Mouse (Mus musculus): ENCODE measurements around the gene E030018B13Rik. TPM values are rescaled to one million over a fixed set of nuclear protein-coding genes. Genes with fewer than 3 reads are reported as not detected.

E030018B13Rik gene
- total and polyA plus RNA-seq, 2 experiments from 2014 or later, result not detected

DNA sequence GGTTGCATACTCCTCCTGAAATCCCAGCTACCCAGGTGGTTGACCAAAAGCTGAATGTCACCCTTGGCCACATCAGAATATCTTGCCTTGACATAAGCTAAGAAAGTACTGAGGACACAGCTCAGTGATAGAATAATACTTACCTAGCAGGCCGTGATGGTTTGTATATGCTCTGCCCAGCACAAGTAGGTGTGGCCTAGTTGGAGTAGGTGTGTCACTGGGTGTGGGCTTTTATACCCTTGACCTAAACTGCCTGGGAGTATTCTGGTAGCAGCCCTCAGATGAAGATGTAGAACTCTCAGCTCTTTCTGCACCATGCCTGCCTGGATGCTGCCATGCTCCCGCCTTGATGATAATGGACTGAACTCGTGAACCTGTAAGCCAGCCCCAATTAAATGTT lies 15.8 kb downstream of the E030018B13Rik start:
- no peak overlapping the region for H3K27ac ChIP-seq (ENCODE audit: low read depth, low read length)
- no peaks in the 10 kb centered on the region for H3K36me3 ChIP-seq (ENCODE audit: insufficient read depth)
- H3K9me3 ChIP-seq (ENCODE audit: low read length), result no peaks in the 10 kb centered on the region
- no peak for TF ChIP-seq CTCF (IDR thresholded peaks at IDR 0.05; ENCODE audit: low read depth)
- H3K4me1 ChIP-seq (ENCODE audit: insufficient read depth), result peaks cover 22% of the 10 kb centered on the region
- WGBS, result 87% methylated on average over 3 of the region's 3 CpGs
- no peaks in the 10 kb centered on the region for H3K27me3 ChIP-seq (ENCODE audit: insufficient read depth, low read length)
- ATAC-seq, result no peak
- DNase-seq, result no peak
- H3K9ac ChIP-seq, result no peak overlapping the region
- H3K4me3 ChIP-seq (ENCODE audit: low read depth, low read length), result no peak overlapping the region
- no peak overlapping the region for H3K4me2 ChIP-seq (ENCODE audit: low read depth)

DNA sequence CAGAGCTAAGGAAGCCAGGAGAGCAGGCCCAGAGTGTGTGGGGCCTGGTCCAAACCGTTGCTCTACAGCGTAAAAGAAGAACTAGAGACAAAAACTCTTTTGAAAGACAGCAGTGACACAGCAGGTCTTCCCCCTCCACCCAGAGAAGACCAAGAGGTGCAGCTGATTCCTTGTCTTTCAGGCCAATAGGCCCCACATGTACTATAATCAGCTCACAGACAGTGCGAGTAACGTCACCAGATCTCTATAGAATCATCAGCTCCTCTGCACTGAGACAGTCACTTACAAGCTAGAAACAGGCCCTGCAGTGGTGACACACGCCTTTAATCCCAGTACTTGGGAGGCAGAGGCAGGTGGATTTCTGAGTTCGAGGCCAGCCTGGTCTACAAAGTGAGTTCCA lies 17.2 kb downstream of the E030018B13Rik start:
- no peaks in the 10 kb centered on the region for H3K9me3 ChIP-seq (ENCODE audit: low read length)
- TF ChIP-seq CTCF (IDR thresholded peaks at IDR 0.05; ENCODE audit: low read depth), result no peak
- no peak overlapping the region for H3K4me3 ChIP-seq (ENCODE audit: low read depth, low read length)
- H3K36me3 ChIP-seq (ENCODE audit: insufficient read depth), result no peaks in the 10 kb centered on the region
- H3K4me2 ChIP-seq (ENCODE audit: low read depth), result no peak overlapping the region
- ATAC-seq, result no peak
- H3K27ac ChIP-seq (ENCODE audit: low read depth, low read length), result no peak overlapping the region
- H3K27me3 ChIP-seq (ENCODE audit: insufficient read depth, low read length), result no peaks in the 10 kb centered on the region
- H3K4me1 ChIP-seq (ENCODE audit: insufficient read depth), result peaks cover 22% of the 10 kb centered on the region
- DNase-seq, result no peak
- 78% methylated on average over 6 of the region's 6 CpGs for WGBS
- no peak overlapping the region for H3K9ac ChIP-seq

DNA sequence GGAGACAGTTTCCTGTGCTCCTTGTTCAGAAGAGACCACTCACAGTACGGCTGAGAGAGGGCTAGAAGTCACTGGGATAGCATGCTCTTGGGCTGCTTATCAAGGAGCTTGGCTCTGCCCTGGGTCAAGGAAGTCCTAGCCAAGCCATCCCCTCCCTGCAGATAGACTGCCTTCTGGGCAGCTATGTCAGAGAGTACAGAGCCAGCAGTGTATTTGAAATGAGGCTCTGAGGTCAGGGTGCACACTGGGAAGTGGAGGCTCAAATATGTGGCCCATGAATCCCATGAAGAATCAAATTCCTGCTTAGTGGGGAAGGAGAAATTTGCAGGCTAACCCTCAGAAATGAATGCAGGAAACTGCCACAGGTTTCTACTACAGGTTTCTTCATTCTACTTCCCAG lies 17.9 kb downstream of the E030018B13Rik start:
- Histone ChIP-seq H3K4me3 (ENCODE audit: low read depth, low read length) (no peak overlapping the region; the same call in 1 of the 2 replicates), H3K9ac (0 out of 2 replicates have a peak overlapping the region, but pooled peaks have one; percentile 25), H3K27me3 (ENCODE audit: insufficient read depth, low read length) (no peaks in the 10 kb centered on the region), H3K27ac (ENCODE audit: low read depth, low read length) (no peak overlapping the region), H3K9me3 (ENCODE audit: low read length) (no peaks in the 10 kb centered on the region), H3K36me3 (ENCODE audit: insufficient read depth) (no peaks in the 10 kb centered on the region), H3K4me1 (ENCODE audit: insufficient read depth) (peaks cover 23% of the 10 kb centered on the region), H3K4me2 (ENCODE audit: low read depth) (peak overlapping the region; percentile 99)
- DNase-seq (no peak), ATAC-seq (no peak)
- 65% methylated on average over 1 of the region's 1 CpGs for WGBS
- no peak for TF ChIP-seq CTCF (IDR thresholded peaks at IDR 0.05; ENCODE audit: low read depth)

GRCm38 (mm10) chr7:63935809-63936187 lies 19.1 kb downstream of the E030018B13Rik start:
- H3K27me3 ChIP-seq (ENCODE audit: insufficient read depth, low read length), result no peaks in the 10 kb centered on the region
- peak overlapping the region; percentile 29; the same call in 1 of the 2 replicates for H3K27ac ChIP-seq (ENCODE audit: low read depth, low read length)
- no peaks in the 10 kb centered on the region for H3K36me3 ChIP-seq (ENCODE audit: insufficient read depth)
- WGBS, result 12% methylated on average over 8 of the region's 8 CpGs
- H3K9ac ChIP-seq, result peak overlapping the region; percentile 91
- DNase-seq, result no peak
- peak overlapping the region; percentile 93 for H3K4me3 ChIP-seq (ENCODE audit: low read depth, low read length)
- peaks cover 28% of the 10 kb centered on the region for H3K4me1 ChIP-seq (ENCODE audit: insufficient read depth)
- H3K4me2 ChIP-seq (ENCODE audit: low read depth), result peak overlapping the region; percentile 99
- no peak for TF ChIP-seq CTCF (IDR thresholded peaks at IDR 0.05; ENCODE audit: low read depth)
- H3K9me3 ChIP-seq (ENCODE audit: low read length), result no peaks in the 10 kb centered on the region
- ATAC-seq, result no peak

- Histone ChIP-seq H3K4me2 (ENCODE audit: low read depth) (peak overlapping the region; percentile 99), H3K36me3 (ENCODE audit: insufficient read depth) (no peaks in the 10 kb centered on the region), H3K9me3 (ENCODE audit: low read length) (no peaks in the 10 kb centered on the region), H3K4me3 (ENCODE audit: low read depth, low read length) (peak overlapping the region; percentile 93), H3K27me3 (ENCODE audit: insufficient read depth, low read length) (no peaks in the 10 kb centered on the region), H3K27ac (ENCODE audit: low read depth, low read length) (peak overlapping the region; percentile 92), H3K9ac (peak overlapping the region; percentile 91), H3K4me1 (ENCODE audit: insufficient read depth) (peaks cover 28% of the 10 kb centered on the region)
- DNase-seq, result peak; percentile 71
- 1% methylated on average over 34 of the region's 34 CpGs for WGBS
- peak; percentile 56 for TF ChIP-seq CTCF (IDR thresholded peaks at IDR 0.05; ENCODE audit: low read depth)
- ATAC-seq, result no peak
Measured at GRCm38 (mm10) chr7:63936188-63936985, 19.7 kb downstream of the E030018B13Rik start.

DNA sequence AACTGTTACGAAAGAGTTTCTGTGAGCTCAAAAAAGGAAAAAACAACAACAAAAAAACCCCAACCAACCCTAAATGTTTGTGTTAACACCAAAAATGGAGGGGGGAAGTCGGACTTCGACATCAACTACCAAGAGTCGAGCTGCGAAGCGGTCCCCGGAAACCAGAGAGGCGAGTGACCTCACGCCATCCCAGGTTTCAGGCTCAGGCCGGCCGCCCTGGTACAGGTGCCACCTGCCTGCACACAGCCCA lies 20.3 kb downstream of the E030018B13Rik start:
- under 1% methylated on average over 11 of the region's 11 CpGs for WGBS
- Histone ChIP-seq H3K9me3 (ENCODE audit: low read length) (no peaks in the 10 kb centered on the region), H3K36me3 (ENCODE audit: insufficient read depth) (no peaks in the 10 kb centered on the region), H3K9ac (peak overlapping the region; percentile 91), H3K27ac (ENCODE audit: low read depth, low read length) (peak overlapping the region; percentile 92), H3K4me3 (ENCODE audit: low read depth, low read length) (peak overlapping the region; percentile 93), H3K4me2 (ENCODE audit: low read depth) (peak overlapping the region; percentile 99), H3K4me1 (ENCODE audit: insufficient read depth) (peaks cover 28% of the 10 kb centered on the region), H3K27me3 (ENCODE audit: insufficient read depth, low read length) (no peaks in the 10 kb centered on the region)
- no peak for ATAC-seq
- no peak for TF ChIP-seq CTCF (IDR thresholded peaks at IDR 0.05; ENCODE audit: low read depth)
- DNase-seq, result peak; percentile 27

GRCm38 (mm10) chr7:63937236-63938065 lies 20.8 kb downstream of the E030018B13Rik start:
- Histone ChIP-seq H3K9ac (peak overlapping the region; percentile 91), H3K27ac (ENCODE audit: low read depth, low read length) (peak overlapping the region; percentile 92), H3K4me3 (ENCODE audit: low read depth, low read length) (peak overlapping the region; percentile 93), H3K4me2 (ENCODE audit: low read depth) (peak overlapping the region; percentile 99), H3K4me1 (ENCODE audit: insufficient read depth) (peaks cover 28% of the 10 kb centered on the region), H3K9me3 (ENCODE audit: low read length) (no peaks in the 10 kb centered on the region), H3K36me3 (ENCODE audit: insufficient read depth) (no peaks in the 10 kb centered on the region), H3K27me3 (ENCODE audit: insufficient read depth, low read length) (no peaks in the 10 kb centered on the region)
- peak; percentile 69 for DNase-seq
- TF ChIP-seq CTCF (IDR thresholded peaks at IDR 0.05; ENCODE audit: low read depth), result peak; percentile 30
- no peak for ATAC-seq
- 1% methylated on average over 77 of the region's 88 CpGs for WGBS
